Mouse (Mus musculus) forebrain, embryonic 13.5 days (tissue): Measurements from ENCODE around the gene Rad23b. TPM values are rescaled to one million over a fixed set of nuclear protein-coding genes. Genes with fewer than 3 reads are reported as not detected.
A peak's percentile ranks its signal among the peaks of the same experiment; 100 is the strongest.

Experiments
- ATAC-seq: fragments of 200-750 bp; cut with Nextera tagmentation; 2 replicates; pipeline ENCODE4 v1.8.0; 2017
- H3K27ac ChIP-seq: fragments of 300-500 bp; sonication (generic); 2 replicates; pipeline ENCODE4 v1.5.1; 2015; ENCODE audit warnings: inconsistent platforms, mild to moderate bottlenecking, moderate library complexity
- H3K27me3 ChIP-seq: fragments of 300-500 bp; sonication (generic); 2 replicates; pipeline ENCODE4 v1.6.1; 2015; ENCODE audit warnings: mild to moderate bottlenecking, inconsistent platforms
- H3K36me3 ChIP-seq: fragments of 300-500 bp; sonication (generic); 2 replicates; pipeline ENCODE4 v1.6.1; 2015; ENCODE audit warnings: mild to moderate bottlenecking, inconsistent platforms; ENCODE audit not compliant: poor library complexity, severe bottlenecking
- H3K4me1 ChIP-seq: fragments of 300-500 bp; sonication (generic); 2 replicates; pipeline ENCODE4 v1.6.1; 2015; ENCODE audit warnings: inconsistent platforms
- H3K4me2 ChIP-seq: fragments of 300-500 bp; sonication (generic); 2 replicates; pipeline ENCODE4 v1.6.1; 2015; ENCODE audit warnings: inconsistent platforms, mild to moderate bottlenecking, moderate library complexity
- H3K4me3 ChIP-seq: fragments of 300-500 bp; sonication (generic); 2 replicates; pipeline ENCODE4 v1.5.1; 2015; ENCODE audit warnings: mild to moderate bottlenecking, inconsistent platforms
- H3K9ac ChIP-seq: fragments of 300-500 bp; sonication (generic); 2 replicates; pipeline ENCODE4 v1.6.1; 2015; ENCODE audit warnings: mild to moderate bottlenecking, inconsistent platforms
- H3K9me3 ChIP-seq: fragments of 300-500 bp; sonication (generic); replicated peaks from 2 replicates; pipeline ENCODE4 v1.6.1; 2016; ENCODE audit warnings: inconsistent platforms
- WGBS: fragments of 180-500 bp; shearing (Covaris S2); methylation state at CpG from one replicate; pipeline ENCODE4 v1.1.7; 2015; 5-methylcytosine and 5-hydroxymethylcytosine counted together
- polyA plus RNA-seq: library from polyadenylated mRNA; unstranded; fragments of >200 nt; fragmentation: Nextera tagmentation; extraction: Ambion mirVana; gene quantifications from 2 replicates; pipeline ENCODE4 v1.2.1, GENCODE M21; 2015

Gene Rad23b
- polyA plus RNA-seq, 1 experiment from 2014 or later = 86.2 TPM

DNA sequence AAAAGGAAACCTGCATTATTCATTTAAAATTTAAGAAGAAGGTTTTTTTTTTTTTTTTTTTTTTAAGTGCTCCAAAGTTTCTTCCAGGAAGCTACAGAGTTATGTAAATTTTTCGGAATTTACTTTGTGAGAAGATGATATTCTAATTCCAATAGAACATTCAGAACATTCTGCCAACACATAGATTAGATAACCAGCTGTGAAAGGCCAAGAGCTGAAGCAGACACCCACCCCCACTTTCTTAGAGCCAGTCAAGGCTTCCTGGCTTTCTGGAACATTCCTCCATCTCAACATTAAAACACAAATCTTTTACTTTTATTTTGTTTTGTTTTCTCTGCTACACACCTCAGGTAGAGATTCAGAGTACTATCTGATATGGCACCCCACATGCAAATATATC lies 10.9 kb upstream of the Rad23b start:
- Histone ChIP-seq H3K27ac (no peak overlapping the region), H3K4me1 (no peaks in the 10 kb centered on the region), H3K9ac (no peak overlapping the region), H3K4me2 (no peak overlapping the region), H3K4me3 (no peak overlapping the region), H3K27me3 (no peaks in the 10 kb centered on the region), H3K9me3 (no peaks in the 10 kb centered on the region), H3K36me3 (no peaks in the 10 kb centered on the region)
- 75% methylated on average over 1 of the region's 1 CpGs for WGBS
- no peak for ATAC-seq

GRCm38 (mm10) chr4:55339388-55339787 lies 10.5 kb upstream of the Rad23b start:
- Histone ChIP-seq H3K4me2 (no peak overlapping the region), H3K27me3 (no peaks in the 10 kb centered on the region), H3K4me3 (no peak overlapping the region), H3K36me3 (no peaks in the 10 kb centered on the region), H3K9me3 (no peaks in the 10 kb centered on the region), H3K4me1 (no peaks in the 10 kb centered on the region), H3K27ac (no peak overlapping the region), H3K9ac (no peak overlapping the region)
- no peak for ATAC-seq
- 79% methylated on average over 4 of the region's 4 CpGs for WGBS

- ATAC-seq = no peak
- Histone ChIP-seq H3K4me2 (no peak overlapping the region), H3K36me3 (no peaks in the 10 kb centered on the region), H3K27me3 (no peaks in the 10 kb centered on the region), H3K4me1 (no peaks in the 10 kb centered on the region), H3K27ac (no peak overlapping the region), H3K4me3 (no peak overlapping the region), H3K9ac (no peak overlapping the region), H3K9me3 (no peaks in the 10 kb centered on the region)
- 88% methylated on average over 1 of the region's 1 CpGs for WGBS
Observed at GRCm38 (mm10) chr4:55341797-55342196, 8.0 kb upstream of the Rad23b start.

- Histone ChIP-seq H3K36me3 (no peaks in the 10 kb centered on the region), H3K27me3 (no peaks in the 10 kb centered on the region), H3K4me3 (no peak overlapping the region), H3K4me1 (no peaks in the 10 kb centered on the region), H3K9ac (no peak overlapping the region), H3K4me2 (no peak overlapping the region), H3K9me3 (no peaks in the 10 kb centered on the region), H3K27ac (no peak overlapping the region)
- no peak for ATAC-seq
- WGBS = 91% methylated on average over 5 of the region's 5 CpGs
Observed at GRCm38 (mm10) chr4:55342602-55343001, 7.2 kb upstream of the Rad23b start.

GRCm38 (mm10) chr4:55343287-55343686 lies 6.6 kb upstream of the Rad23b start:
- WGBS = 90% methylated on average over 3 of the region's 3 CpGs
- H3K36me3 ChIP-seq = no peaks in the 10 kb centered on the region
- H3K4me1 ChIP-seq = no peaks in the 10 kb centered on the region
- no peak overlapping the region for H3K27ac ChIP-seq
- no peaks in the 10 kb centered on the region for H3K9me3 ChIP-seq
- no peak overlapping the region for H3K9ac ChIP-seq
- H3K4me2 ChIP-seq = no peak overlapping the region
- no peak overlapping the region for H3K4me3 ChIP-seq
- no peaks in the 10 kb centered on the region for H3K27me3 ChIP-seq
- no peak for ATAC-seq

DNA sequence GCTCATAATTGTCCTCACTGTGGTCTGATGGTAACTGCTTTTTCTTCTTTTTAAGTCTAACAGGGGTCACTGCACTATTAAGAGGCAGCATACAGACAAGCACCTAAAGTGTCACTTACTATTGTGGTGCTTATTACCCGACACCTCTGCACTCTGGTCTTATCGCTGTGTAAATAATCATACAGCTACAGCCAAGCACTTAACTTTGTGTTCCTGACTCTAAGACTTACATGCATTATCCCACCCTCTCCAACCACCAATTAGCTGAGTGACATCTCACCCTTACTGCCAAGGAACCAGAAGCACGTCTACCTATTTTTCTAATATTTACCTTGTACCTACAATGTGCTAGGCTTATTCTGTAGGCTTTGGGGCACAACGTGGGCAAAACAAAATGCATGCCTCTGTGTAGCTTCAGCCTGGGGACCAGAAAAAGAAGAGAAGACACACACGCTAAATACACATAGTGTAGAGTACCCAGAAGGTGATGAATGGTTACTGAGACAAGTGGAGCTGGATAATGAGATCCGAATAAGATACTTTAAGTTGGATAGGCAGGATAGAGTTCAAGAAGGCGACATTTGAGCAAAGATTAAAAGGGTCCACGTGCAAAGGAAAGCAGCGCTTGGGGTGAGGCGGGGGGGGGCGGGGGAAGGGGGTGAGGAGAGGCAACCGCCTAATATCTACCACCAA lies 938 bp upstream of the Rad23b start:
- Histone ChIP-seq H3K27ac (peak overlapping the region; percentile 85), H3K4me3 (peak overlapping the region; percentile 99), H3K4me1 (peaks cover 28% of the 10 kb centered on the region), H3K4me2 (peak overlapping the region; percentile 63), H3K9ac (peak overlapping the region; percentile 64), H3K36me3 (no peaks in the 10 kb centered on the region), H3K27me3 (no peaks in the 10 kb centered on the region), H3K9me3 (no peaks in the 10 kb centered on the region)
- 10% methylated on average over 11 of the region's 12 CpGs for WGBS
- ATAC-seq = peak; percentile 7; the same call in 1 of the 2 replicates

- Histone ChIP-seq H3K36me3 (no peaks in the 10 kb centered on the region), H3K27me3 (no peaks in the 10 kb centered on the region), H3K9ac (peak overlapping the region; percentile 95), H3K4me1 (peaks cover 34% of the 10 kb centered on the region), H3K4me3 (peak overlapping the region; percentile 99), H3K4me2 (peak overlapping the region; percentile 76), H3K27ac (peak overlapping the region; percentile 92), H3K9me3 (no peaks in the 10 kb centered on the region)
- peak; percentile 54 for ATAC-seq
- under 1% methylated on average over 63 of the region's 66 CpGs for WGBS
Observed at GRCm38 (mm10) chr4:55350219-55350931, 532 bp downstream of the Rad23b start.

GRCm38 (mm10) chr4:55351037-55351436 lies 1.2 kb downstream of the Rad23b start:
- Histone ChIP-seq H3K9me3 (no peaks in the 10 kb centered on the region), H3K27ac (no peak overlapping the region)

GRCm38 (mm10) chr4:55351860-55352259 lies 2.0 kb downstream of the Rad23b start:
- Histone ChIP-seq H3K9me3 (no peaks in the 10 kb centered on the region), H3K36me3 (peaks cover 5% of the 10 kb centered on the region; the same call in 1 of the 2 replicates), H3K4me1 (peaks cover 34% of the 10 kb centered on the region), H3K4me2 (peak overlapping the region; percentile 38), H3K9ac (no peak overlapping the region), H3K4me3 (peak overlapping the region; percentile 10; the same call in 1 of the 2 replicates), H3K27me3 (no peaks in the 10 kb centered on the region), H3K27ac (no peak overlapping the region)
- ATAC-seq = no peak

More at GRCm38 (mm10) chr4:55351037-55351436, 1.2 kb downstream of the Rad23b start:
- WGBS = 14% methylated on average over 12 of the region's 12 CpGs
- Histone ChIP-seq H3K4me1 (peaks cover 34% of the 10 kb centered on the region), H3K36me3 (peaks cover under 1% of the 10 kb centered on the region; the same call in 1 of the 2 replicates), H3K9ac (peak overlapping the region; percentile 95), H3K27me3 (no peaks in the 10 kb centered on the region), H3K4me2 (peak overlapping the region; percentile 76), H3K4me3 (peak overlapping the region; percentile 99)
- no peak for ATAC-seq

- Histone ChIP-seq H3K4me1 (peaks cover 29% of the 10 kb centered on the region), H3K27me3 (no peaks in the 10 kb centered on the region), H3K9me3 (no peaks in the 10 kb centered on the region), H3K27ac (no peak overlapping the region), H3K4me2 (no peak overlapping the region), H3K9ac (no peak overlapping the region), H3K4me3 (no peak overlapping the region), H3K36me3 (peaks cover 10% of the 10 kb centered on the region)
- no peak for ATAC-seq
- WGBS = 81% methylated on average over 1 of the region's 1 CpGs
Observed at GRCm38 (mm10) chr4:55354038-55354437, 4.2 kb downstream of the Rad23b start.

DNA sequence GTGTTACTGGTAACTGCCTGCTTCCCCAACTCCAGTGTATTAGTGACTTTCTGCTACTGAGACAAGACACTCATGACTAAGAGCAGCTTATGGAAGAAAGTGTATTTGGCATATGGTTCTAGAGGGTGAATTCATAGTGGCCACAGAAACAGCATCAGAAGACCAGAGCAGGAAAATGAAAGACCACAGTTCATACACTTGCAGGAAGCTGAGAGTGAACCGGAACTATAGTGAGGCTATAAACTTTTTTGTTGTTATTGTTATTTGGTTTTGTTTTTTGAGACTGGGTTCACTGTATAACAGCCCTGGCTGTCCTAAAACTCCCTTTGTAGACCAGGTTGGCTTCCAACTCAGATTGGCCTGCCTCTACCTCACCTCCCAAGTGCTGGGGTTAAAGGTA lies 6.0 kb downstream of the Rad23b start:
- H3K27me3 ChIP-seq = no peaks in the 10 kb centered on the region

GRCm38 (mm10) chr4:55356726-55357125 lies 6.9 kb downstream of the Rad23b start:
- Histone ChIP-seq H3K36me3 (peaks cover 19% of the 10 kb centered on the region), H3K4me1 (peaks cover 21% of the 10 kb centered on the region), H3K4me2 (no peak overlapping the region), H3K9ac (no peak overlapping the region), H3K27ac (no peak overlapping the region), H3K9me3 (no peaks in the 10 kb centered on the region), H3K4me3 (no peak overlapping the region), H3K27me3 (no peaks in the 10 kb centered on the region)
- 95% methylated on average over 3 of the region's 3 CpGs for WGBS
- no peak for ATAC-seq

More for the DNA sequence above, 6.0 kb downstream of the Rad23b start:
- H3K4me1 ChIP-seq = peaks cover 27% of the 10 kb centered on the region
- no peak for ATAC-seq
- peaks cover 19% of the 10 kb centered on the region for H3K36me3 ChIP-seq
- 100% methylated on average over 1 of the region's 1 CpGs for WGBS
- H3K9ac ChIP-seq = no peak overlapping the region
- H3K9me3 ChIP-seq = no peaks in the 10 kb centered on the region
- H3K27ac ChIP-seq = no peak overlapping the region
- H3K4me2 ChIP-seq = no peak overlapping the region
- no peak overlapping the region for H3K4me3 ChIP-seq
